Mouse (Mus musculus): ENCODE data around the gene Wdr83. TPM values are rescaled to one million over a fixed set of nuclear protein-coding genes. Genes with fewer than 3 reads are reported as not detected.

Gene Wdr83
- polyA plus RNA-seq, 1 experiment: 45.7 TPM

DNA sequence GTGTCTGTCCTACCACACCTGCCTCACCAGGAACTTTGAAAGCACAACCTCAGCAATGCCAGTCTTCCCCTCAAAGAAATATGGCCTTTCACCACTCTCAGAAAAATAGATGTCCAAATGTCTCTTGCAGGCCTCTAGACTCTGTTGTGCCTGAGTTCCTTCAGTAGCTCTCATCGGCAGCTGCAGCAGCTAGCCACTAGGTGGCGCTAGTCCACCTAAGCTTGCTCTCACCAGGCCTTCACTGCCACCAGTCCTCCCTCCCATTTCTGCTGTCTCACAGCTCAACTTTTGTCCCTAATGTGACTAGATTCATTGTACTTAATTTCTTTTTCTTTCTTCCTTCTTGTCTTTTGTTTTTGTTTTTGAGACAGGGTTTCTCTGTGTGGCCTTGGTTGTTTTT lies 4.1 kb downstream of the Wdr83 start:
- no peak for DNase-seq (ENCODE audit: low spot score)

DNA sequence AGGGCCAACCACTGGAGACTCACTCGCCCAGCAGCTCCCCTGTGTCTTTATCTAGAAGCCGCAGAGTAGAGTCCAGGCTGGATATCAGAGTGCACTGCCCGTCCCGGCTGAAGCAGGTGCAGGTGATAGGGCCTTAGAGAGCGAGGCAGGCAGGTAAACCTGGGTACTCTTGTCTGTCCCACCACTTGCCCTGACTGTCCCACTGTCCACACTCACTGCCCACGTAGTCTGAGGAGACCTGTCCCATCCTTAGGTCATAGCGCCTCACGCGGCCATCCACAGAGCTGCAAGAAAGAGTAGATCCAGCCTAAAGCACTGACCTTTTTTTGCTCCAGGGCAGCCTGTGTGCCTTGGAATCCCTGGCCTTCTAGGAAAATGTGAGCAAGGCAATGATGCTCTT lies 5.1 kb downstream of the Wdr83 start:
- DNase-seq (ENCODE audit: low spot score): no peak

DNA sequence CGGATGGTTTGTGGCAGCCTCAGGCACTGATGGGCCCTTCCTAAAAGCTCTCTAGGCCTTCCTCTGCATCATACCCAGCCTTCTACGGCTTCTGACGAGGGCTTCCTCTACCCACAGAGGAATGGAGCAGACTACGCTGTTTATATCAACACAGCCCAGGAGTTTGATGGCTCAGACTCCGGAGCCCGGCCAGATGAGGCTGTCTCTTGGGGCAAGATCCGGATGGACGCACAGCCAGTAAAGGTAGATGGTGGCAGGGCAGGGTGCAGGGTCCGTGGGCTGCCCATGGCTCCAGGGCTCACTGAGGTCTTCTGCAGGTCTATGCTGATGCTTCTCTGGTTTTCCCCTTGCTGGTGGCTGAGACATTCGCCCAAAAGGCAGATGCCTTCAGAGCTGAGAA lies 6.5 kb downstream of the Wdr83 start:
- DNase-seq (ENCODE audit: low spot score): no peak

DNA sequence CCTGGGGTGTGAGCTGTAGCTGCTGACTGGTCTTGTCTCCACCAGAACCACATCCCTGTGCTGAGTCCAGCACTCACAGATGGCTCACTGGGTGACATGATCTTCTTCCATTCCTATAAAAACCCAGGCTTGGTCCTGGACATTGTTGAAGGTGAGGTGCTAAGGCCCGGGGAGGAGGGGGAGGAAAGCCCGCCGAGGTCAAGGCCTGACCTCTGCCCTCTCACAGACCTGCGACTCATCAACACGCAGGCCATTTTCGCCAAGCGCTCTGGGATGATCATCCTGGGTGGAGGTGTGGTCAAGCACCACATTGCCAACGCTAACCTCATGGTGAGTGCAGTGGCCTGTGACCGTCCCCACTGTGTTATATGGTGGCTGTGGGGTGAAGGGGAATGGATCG lies 6.9 kb downstream of the Wdr83 start:
- DNase-seq (ENCODE audit: low spot score): no peak

DNA sequence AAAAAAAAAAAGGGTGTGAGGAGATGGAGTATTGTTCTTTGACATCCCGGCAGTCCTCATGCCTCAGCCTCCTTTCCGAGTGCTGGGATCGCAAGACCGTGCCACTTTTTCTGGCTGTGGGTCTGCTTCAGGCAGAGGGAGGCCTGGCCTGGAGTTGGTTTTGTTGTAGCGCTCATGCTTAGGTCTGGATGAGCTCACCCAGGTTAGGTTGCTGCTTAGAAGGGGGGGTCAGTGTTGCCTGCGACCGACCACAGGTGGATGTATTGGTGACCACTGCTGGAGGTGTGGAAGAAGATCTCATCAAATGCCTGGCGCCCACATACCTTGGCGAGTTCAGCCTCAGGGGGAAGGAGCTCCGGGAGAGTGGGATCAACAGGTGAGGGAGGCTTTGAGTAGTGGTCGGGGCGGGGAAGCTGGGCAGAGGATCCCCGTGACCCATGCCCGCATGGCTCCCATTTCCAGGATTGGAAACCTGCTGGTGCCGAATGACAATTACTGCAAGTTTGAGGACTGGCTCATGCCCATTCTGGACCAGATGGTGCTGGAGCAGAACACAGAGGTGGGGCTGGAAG lies 8.0 kb downstream of the Wdr83 start:
- DNase-seq (ENCODE audit: low spot score): no peak

DNA sequence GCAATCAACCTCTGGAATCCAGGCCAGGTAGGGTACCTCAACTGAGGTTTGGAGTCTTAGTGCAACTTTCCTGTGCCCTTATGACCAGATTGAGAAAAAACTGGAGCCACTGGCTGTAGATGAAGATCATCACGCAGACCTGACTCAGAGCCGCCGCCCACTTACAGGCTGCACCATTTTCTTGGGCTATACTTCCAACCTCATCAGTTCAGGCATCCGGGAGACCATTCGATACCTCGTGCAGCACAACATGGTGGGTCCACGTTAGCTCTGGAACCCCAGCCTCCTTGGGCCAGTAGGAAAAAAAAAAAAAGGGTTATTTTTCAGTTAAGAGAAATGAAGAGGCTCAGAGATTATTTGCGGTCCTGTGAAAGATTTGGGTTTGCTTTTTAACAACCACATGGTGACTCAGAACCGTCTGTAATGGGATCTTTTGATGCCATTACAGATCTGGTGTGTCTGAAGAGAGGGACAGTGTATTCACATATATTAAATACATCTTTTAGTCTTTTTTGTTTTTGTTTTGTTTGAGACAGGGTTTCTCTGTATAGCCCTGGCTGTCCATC lies 8.7 kb downstream of the Wdr83 start:
- DNase-seq (ENCODE audit: low spot score): no peak

DNA sequence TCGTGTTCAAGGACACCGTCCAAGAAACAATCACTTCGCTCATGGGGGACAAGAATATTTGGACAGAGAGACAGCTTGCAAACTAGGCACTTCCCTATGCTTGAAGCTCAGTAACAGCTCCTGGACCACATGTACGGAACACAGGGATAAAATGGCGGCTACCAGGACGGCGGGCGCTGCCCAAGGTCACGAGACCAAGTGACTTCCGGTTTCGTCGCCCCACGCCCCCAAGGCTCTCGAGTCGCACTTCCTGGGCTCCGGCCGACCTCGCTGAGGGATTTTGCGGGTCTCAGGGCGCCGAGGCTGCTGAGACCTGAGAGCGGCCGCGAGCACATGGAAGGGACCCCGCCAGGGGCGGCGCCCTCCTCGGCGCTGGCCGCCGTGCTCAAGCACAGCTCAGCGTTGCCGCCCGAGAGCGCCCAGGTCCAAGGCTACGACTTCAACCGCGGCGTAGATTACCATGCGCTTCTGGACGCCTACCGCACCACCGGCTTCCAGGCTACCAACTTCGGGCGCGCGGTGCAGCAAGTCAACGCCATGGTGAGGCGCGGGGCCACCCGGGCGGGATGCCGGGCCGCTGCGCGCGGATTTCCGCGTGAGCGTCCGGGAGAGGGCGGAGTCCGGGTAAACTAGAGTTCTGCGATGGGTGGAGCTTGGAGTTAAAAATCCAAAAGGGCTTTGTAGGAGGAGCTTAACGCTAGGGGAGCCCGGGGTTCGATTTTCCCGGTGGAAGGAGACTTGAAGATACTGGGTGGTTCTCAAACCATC lies 9.4 kb downstream of the Wdr83 start, which contains the start of gene Dhps:
Gene Dhps, plus strand, starts transcription at position 244 of the 768 bp plus-strand sequence.
- DNase-seq (ENCODE audit: low spot score): peak; percentile 76

DNA sequence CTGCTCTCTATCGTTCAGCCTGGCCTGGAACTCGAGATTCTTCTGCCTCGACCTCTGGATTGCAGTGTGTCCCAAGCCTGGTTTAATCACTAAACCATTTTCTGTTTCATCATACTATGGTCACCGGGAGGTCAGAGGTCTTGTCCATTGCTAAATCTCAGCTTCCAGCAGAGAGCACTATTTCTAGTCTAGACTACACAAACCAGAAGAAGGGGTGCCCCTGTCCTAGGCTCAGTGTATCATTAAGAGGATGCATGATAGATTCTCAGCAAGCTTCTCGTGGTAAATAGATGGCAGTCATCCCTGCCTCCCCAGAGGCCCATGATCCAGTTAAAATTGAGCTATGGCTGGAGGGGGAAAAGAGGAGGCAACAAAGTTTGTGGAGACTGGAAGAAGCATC lies 10.1 kb downstream of the Wdr83 start:
- DNase-seq (ENCODE audit: low spot score): no peak

DNA sequence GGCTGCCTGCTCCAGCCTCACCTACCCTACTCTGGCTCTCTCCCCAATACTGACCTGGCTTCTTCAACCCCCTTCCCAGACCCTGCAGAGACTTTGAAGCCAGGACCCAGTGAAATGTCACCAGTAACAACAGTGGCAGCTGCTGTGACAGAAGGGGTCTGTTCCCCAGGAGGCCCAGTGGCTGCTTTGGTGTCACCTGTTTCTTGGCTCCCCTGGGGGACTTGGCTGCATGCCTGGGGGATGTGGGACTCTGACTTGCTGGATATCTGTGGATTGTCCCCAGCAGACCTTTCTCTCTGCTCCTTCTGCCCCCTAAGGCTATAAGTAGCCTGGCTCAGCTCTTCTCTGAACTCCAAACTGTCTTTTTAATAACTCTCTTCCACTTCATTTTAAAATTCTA lies 13.1 kb downstream of the Wdr83 start, which contains the start of gene Gm5741:
Gene Gm5741, minus strand, starts transcription at position 1 of the 400 bp plus-strand sequence.
- no peak for DNase-seq (ENCODE audit: low spot score)

DNA sequence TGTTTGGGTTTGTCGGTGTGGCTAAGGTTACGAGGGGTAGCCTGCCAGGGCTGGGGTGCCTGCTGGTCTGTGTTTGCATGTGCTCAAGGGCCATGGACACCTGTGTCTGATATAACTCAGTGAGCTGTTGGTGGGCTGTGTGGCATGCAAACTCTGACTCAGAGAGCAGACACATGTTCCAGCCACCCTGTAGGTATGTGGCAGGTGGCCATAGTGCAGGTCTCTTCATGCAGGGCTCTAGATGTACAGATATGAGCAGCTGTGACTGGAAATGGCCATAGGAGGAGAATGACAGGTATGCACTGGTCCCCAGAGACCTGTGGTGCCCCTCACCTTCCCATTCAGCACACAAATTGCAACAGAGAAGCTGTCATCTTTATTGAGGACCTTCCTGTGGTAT lies 14.0 kb downstream of the Wdr83 start:
- DNase-seq (ENCODE audit: low spot score): no peak

DNA sequence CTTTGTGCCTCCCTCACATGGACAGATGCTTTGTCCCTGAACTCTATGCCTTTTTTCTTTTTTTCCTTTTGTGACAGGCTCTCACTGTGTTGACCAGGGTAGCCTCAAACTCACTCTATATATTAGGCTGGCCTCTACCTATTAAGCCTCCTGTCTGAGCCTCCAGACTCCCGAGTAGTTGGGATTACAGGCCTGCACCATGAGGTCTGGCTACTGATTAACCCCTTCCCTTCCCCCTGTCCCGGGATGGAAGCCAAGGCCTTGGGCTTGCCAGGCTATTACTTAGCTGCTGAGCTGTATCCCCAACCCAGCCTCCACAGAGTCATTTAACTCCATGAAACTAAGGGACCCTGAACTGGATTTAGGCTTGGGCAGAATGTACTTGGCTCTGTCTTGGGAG lies 15.9 kb downstream of the Wdr83 start:
- no peak for DNase-seq (ENCODE audit: low spot score)

DNA sequence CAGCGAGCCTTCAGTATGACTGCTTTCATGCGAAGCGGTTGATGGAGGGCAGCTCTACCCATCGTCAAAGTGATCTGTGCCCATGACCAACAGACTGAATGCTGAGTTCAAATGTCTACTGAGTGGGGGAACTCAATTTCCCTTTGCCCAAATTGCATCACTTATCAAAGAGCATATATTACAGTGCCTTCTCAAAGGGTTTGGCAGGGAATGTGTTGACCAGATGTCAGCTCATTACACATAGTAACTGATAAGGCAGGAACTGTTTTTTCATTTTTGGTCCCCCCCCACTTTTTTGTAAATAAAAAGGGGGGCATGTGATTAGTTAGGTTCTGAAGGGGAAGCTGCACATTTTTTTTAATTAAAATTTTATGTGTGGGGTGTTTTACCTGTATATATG lies 18.5 kb downstream of the Wdr83 start:
- DNase-seq (ENCODE audit: low spot score): no peak

DNA sequence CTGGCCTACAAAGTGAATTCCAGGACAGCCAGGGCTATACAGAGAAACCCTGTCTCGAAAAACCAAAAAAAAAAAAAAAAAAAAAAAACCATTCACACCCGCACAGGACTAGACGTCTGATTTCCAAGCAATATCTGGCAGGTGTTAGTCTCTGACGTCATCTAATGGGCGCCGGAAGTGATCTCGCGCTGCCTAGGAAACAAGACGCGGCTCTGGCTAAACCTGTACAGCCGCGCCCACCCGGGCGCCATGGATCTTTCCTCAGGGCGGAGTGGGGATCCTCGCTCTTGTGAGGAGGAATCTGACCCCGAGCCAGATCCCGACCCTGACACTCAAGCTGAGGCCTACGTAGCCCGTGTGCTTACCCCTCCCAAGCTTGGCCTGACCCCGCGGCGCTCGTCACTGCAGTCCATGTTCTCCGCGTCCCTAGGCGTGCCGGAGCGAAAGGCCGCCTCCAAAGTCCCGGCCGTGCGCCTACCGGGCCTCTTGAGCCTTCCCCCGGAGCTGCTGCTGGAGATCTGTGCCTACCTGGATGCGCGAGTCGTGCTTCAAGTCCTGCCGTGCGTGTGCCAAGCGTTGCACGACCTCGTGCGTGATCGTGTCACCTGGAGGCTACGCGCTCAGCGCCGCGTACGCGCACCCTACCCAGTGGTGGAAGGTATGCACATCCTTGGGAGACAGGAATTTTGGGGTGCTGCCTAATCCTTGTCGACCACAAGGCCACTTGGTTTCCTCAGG lies 21.1 kb downstream of the Wdr83 start, which contains the start of gene Fbxw9:
Gene Fbxw9, plus strand, starts transcription at position 177 of the 738 bp plus-strand sequence.
- DNase-seq (ENCODE audit: low spot score): peak; percentile 64

DNA sequence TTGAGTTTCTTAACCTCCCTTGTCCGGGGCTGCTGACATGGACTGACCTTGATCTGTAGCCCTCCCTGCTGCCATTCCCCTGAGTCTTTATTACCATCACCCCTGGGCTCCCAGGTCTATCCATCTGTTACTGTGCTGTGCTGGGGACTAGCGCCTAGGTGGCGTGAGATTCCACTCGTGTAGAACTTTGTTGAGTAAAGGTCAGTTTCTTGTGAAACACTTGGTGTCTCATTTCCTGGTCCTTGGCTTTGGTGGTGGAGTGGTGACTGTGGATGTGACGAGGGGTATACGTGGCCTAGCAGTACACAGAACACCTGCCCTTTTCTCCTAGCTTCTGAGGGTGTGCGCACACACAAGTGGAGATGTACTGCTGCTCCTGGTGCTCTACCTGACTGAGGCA lies 23.7 kb downstream of the Wdr83 start:
- DNase-seq (ENCODE audit: low spot score): no peak

DNA sequence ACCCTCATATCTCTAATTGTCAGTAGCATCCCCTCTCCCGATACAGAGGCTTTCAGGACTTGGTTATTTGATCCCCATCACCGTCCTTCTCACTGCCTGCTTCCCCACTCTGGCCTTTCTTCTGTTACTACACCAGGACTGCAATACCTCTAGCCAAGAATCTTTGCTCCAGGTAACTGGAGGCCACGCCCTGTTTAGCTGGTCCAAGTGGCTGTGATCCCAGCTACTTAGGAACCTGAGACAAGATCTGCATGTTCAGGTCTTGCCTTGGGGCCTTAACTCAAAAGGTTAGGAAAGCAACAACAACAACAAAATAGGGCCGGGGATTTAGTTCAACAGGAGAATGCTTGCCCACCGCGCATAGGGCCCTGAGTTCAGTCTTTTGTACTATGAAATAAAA lies 37.5 kb downstream of the Wdr83 start:
- DNase-seq (ENCODE audit: low spot score): no peak

DNA sequence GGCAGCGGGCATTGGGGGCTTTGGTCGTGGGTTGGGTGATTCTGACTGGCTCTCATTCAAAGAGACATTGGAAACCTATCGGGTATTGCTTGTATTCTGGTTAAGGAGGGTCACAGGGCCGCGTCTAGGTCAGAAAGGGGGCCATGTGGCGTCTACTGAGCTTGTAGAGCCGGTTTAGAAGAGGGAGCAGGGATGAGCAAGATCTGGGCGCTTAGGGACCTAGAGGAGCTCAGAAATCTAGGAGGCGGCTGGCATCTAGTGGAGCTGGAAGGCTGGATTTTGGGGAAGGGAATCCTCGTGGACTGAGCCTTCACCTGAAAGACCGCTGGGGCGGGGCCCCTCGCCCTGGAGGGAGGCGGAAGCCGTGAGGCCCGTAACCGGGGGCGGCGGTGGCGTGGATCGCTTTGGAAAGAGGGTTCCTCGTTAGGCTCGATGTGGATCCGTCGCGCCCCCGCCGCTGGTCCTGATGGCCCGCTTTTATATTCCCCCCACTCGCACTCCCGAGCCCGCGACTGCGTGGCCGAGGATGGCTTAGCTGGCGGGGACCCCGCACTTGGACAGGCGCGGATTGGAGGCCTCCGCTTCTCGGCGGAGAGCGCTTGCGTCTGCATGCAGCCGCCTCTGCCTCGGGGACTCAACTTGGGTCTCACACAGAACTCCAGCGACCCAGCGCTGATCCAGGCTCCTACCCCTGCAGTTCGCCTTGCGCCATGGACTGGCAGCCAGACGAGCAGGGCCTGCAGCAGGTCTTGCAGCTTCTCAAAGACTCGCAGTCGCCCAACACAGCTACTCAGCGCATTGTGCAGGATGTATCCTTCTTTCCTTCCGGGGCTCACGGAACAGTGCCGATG lies 43.2 kb downstream of the Wdr83 start:
- DNase-seq (ENCODE audit: low spot score): peak; percentile 54

DNA sequence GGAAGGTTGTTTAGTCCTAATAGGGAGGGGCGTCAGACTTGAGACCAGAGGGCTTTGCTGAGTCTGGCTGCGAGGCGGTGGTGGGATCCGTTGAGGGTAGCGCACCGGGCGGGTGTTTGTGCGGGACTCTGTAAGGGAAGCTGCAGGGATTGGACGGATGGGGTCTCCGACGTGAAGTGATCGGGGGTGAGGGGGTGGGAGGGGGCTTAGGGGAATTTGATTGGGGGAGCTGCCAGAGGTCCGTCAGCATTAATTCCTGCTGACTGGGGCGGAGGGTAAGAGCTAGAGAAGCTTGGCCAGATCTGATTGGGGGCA lies 43.8 kb downstream of the Wdr83 start:
- no peak for DNase-seq (ENCODE audit: low spot score)

DNA sequence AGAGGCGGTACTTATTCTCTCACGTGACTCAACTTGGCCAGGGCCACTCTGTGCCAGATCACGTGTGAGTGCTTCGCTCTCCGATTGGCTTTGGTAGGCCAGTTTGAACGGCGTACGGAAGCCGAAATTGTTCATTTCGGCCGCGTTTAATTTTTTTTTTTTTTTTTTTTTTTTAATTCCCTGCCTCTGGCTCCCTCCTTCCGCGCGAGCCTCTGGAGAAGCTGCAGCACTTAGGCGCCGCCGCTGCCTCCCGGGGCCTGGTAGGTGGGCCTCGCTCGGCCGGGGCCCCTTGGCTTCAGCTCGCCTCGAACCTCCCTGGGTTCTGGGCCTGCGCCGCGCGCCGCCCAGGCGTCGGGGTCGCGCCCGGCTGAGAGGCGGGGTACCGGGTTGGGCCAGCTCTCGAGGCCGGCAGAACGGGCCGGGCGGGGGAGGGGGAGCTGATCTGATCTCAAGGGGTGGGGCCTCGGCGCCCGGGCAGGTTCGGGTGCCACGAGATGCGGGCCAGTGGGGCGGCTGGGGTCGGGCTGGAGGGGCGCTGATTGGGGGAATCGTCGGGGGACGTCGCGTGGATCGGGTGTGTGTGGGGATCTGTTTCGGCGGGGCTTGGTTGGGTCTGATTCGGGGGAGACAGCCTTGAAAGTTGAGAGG lies 44.3 kb downstream of the Wdr83 start, which contains the start of gene Tnpo2:
Gene Tnpo2, plus strand, starts transcription at position 198 of the 648 bp plus-strand sequence.
- peak; percentile 85 for DNase-seq (ENCODE audit: low spot score)

DNA sequence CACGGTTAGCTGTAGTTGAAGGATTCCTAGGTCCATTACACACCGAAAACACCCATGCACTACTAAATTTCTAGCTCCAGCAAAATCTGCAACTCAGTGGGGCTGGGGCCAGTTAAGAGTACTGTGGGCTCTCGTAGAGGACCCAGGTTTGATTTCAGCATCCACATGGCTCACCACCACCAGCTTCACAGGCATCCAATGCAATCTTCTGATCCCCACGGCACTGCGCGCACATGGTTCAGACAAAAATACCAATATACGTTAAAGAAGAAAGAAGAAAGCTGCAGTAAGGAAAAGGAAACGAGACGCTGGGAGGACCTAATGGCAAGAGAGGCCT lies 44.8 kb downstream of the Wdr83 start:
- DNase-seq (ENCODE audit: low spot score): no peak

DNA sequence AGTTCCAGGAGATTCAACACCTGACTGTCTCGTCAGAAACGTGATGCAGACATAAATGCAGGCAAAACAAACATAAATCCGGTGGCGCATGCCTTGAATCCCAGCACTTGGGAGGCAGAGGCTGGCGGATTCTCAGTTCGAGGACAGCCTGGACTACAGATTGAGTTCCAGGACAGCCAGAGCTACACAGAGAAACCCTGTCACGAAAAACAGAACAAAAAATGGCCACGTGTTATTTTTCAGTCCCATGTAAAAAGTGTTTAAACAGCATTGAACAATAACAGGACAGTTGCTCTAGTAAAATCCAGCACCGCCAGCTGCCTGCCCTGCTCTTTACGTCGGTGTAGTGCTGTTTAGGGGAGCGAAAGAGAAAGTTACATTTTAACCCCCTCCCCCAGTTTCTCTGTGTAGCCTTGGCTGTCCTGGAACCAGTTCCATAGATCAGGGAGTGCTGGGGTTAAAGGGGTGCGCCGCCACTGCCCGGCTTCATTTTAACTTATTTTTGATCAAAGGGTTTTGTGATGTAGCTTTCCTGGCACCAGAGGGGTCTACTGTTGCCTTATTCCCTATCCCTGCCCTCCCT lies 45.3 kb downstream of the Wdr83 start:
- DNase-seq (ENCODE audit: low spot score): no peak
